Mouse (Mus musculus): ENCODE results near the gene Nap1l5.

- TF ChIP-seq CTCF (IDR thresholded peaks at IDR 0.05; ENCODE audit: borderline replicate concordance, extremely low read depth, insufficient read depth, insufficient read length) (no peak), POLR2A (IDR thresholded peaks at IDR 0.05; ENCODE audit: borderline replicate concordance, extremely low read depth, insufficient read depth, insufficient read length, poor library complexity, severe bottlenecking) (no peak)
Observed at GRCm38 (mm10) chr6:58929911-58930431, 23.1 kb upstream of the Nap1l5 start.

Measured in brain, embryonic 14.5 days (tissue).